Mouse (Mus musculus) neural tube, embryonic 14.5 days (tissue): Measurements from ENCODE around the gene Rapgef4. TPM values are rescaled to one million over a fixed set of nuclear protein-coding genes. Genes with fewer than 3 reads are reported as not detected.

Experiments
- ATAC-seq: fragments of 200-750 bp; cut with Nextera tagmentation; 2 replicates; pipeline ENCODE4 v1.8.0; 2017; ENCODE audit warnings: low read depth, mild to moderate bottlenecking, moderate TSS enrichment, moderate library complexity
- H3K27ac ChIP-seq: fragments of 300-500 bp; sonication (generic); 2 replicates; pipeline ENCODE4 v1.5.1; 2014; ENCODE audit warnings: low read depth, mild to moderate bottlenecking, control low read depth, low read length, moderate library complexity, mixed read lengths
- H3K27me3 ChIP-seq: fragments of 300-500 bp; sonication (generic); 2 replicates; pipeline ENCODE4 v1.6.1; 2014; ENCODE audit warnings: low read length; ENCODE audit not compliant: control insufficient read depth, insufficient read depth
- H3K36me3 ChIP-seq: fragments of 300-500 bp; sonication (generic); 2 replicates; pipeline ENCODE4 v1.6.1; 2014; ENCODE audit warnings: low read length, mixed read lengths; ENCODE audit not compliant: control insufficient read depth, insufficient read depth
- H3K4me1 ChIP-seq: fragments of 300-500 bp; sonication (generic); 2 replicates; pipeline ENCODE4 v1.6.1; 2014; ENCODE audit warnings: low read length; ENCODE audit not compliant: control insufficient read depth, insufficient read depth
- H3K4me2 ChIP-seq: fragments of 300-500 bp; sonication (generic); 2 replicates; pipeline ENCODE4 v1.6.1; 2014; ENCODE audit warnings: mild to moderate bottlenecking, low read depth, low read length, control low read depth
- H3K4me3 ChIP-seq: fragments of 300-500 bp; sonication (generic); 2 replicates; pipeline ENCODE4 v1.5.1; 2014; ENCODE audit warnings: low read depth, low read length, control low read depth, mixed read lengths
- H3K9ac ChIP-seq: fragments of 300-500 bp; sonication (generic); replicated peaks from 2 replicates; pipeline ENCODE4 v1.6.1; 2014; ENCODE audit warnings: low read depth, mild to moderate bottlenecking, control low read depth, low read length, mixed read lengths
- H3K9me3 ChIP-seq: fragments of 300-500 bp; sonication (generic); 2 replicates; pipeline ENCODE4 v1.6.1; 2016; ENCODE audit warnings: low read length; ENCODE audit not compliant: control insufficient read depth
- WGBS: fragments of 180-500 bp; shearing (Covaris S2); extraction: QIAGEN DNeasy Blood & Tissue Kit; methylation state at CpG from one replicate; pipeline ENCODE4 v1.1.7; 2014; 5-methylcytosine and 5-hydroxymethylcytosine counted together
- polyA plus RNA-seq: library from polyadenylated mRNA; unstranded; fragments of >200 nt; fragmentation: Nextera tagmentation; extraction: Ambion mirVana; gene quantifications from 2 replicates; pipeline ENCODE4 v1.2.1, GENCODE M21; 2014

Rapgef4 gene
- polyA plus RNA-seq, 1 experiment from 2014 or later, result 39.6 TPM

DNA sequence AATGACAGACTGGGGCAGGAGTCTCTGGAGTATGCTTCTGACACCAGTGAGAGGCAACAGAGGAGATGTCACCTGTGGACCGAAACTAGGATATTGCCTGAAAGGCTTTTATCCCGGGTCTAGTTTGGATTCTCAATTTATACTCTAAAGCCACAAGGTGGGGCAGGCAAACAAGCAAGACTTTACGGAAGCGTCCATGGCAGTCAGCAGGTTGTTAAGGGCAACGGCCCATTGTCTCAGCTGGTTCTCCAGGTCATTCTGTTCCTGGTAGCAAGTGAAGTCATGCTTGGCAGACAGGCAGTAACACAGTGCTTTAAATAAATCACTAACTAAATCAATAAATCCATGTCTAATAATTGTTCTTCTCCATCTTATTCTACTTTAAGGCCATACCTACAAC lies 24.6 kb upstream of the Rapgef4 start:
- 49% methylated on average over 5 of the region's 5 CpGs for WGBS
- no peak for ATAC-seq
- H3K27ac ChIP-seq, result no peak overlapping the region

DNA sequence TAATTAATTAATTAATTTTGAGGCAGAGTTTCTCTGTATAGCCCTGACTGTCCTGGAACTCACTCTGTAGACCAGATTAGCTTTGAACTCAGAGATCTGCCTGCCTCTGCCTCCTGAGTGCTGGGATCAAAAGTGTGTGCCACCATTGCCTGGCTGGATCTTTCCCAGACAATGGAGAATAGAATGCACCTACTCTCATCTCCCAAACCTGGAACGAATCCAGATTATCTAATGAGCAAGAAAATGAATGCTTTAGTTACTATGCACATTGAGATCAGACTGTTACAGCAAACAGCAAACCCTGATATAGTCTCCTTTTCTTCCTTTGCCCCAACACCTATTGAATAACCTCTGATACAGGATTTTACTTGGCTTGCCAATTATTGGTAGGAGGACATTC lies 23.1 kb upstream of the Rapgef4 start:
- H3K9me3 ChIP-seq, result no peaks in the 10 kb centered on the region
- WGBS, result 78% methylated on average over 1 of the region's 1 CpGs
- H3K27ac ChIP-seq, result no peak overlapping the region
- H3K4me1 ChIP-seq, result no peaks in the 10 kb centered on the region
- no peak for ATAC-seq
- H3K27me3 ChIP-seq, result no peaks in the 10 kb centered on the region
- no peaks in the 10 kb centered on the region for H3K36me3 ChIP-seq
- no peak overlapping the region for H3K4me2 ChIP-seq
- no peak overlapping the region for H3K4me3 ChIP-seq
- no peak overlapping the region for H3K9ac ChIP-seq

More for the DNA sequence above, 24.6 kb upstream of the Rapgef4 start:
- no peaks in the 10 kb centered on the region for H3K9me3 ChIP-seq
- H3K27me3 ChIP-seq, result no peaks in the 10 kb centered on the region
- no peaks in the 10 kb centered on the region for H3K4me1 ChIP-seq
- H3K4me2 ChIP-seq, result no peak overlapping the region
- H3K9ac ChIP-seq, result no peak overlapping the region
- H3K36me3 ChIP-seq, result no peaks in the 10 kb centered on the region
- no peak overlapping the region for H3K4me3 ChIP-seq

DNA sequence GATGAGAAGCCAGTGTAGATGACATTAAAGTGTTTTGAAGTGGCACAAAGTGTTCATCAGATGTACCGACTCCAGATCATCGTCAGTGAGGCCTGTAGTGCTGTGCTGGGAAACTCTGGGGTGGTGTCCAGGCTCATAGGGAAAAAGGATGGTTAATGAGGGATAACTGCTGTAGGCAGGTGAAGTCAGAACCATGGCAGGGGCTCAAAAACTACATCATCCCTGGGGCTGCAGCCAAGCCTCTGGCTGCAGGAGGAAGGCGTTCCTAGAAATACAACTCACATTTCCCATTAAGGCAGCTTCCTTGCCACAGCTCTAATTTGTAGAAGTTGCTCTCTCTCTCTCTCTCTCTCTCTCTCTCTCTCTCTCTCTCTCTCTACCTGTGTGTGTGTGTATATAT lies 22.6 kb upstream of the Rapgef4 start:
- no peak overlapping the region for H3K27ac ChIP-seq
- H3K36me3 ChIP-seq, result no peaks in the 10 kb centered on the region
- ATAC-seq, result no peak
- H3K9ac ChIP-seq, result no peak overlapping the region
- H3K4me1 ChIP-seq, result no peaks in the 10 kb centered on the region
- no peaks in the 10 kb centered on the region for H3K27me3 ChIP-seq
- H3K9me3 ChIP-seq, result no peaks in the 10 kb centered on the region
- H3K4me2 ChIP-seq, result no peak overlapping the region
- H3K4me3 ChIP-seq, result no peak overlapping the region
- 84% methylated on average over 3 of the region's 3 CpGs for WGBS

DNA sequence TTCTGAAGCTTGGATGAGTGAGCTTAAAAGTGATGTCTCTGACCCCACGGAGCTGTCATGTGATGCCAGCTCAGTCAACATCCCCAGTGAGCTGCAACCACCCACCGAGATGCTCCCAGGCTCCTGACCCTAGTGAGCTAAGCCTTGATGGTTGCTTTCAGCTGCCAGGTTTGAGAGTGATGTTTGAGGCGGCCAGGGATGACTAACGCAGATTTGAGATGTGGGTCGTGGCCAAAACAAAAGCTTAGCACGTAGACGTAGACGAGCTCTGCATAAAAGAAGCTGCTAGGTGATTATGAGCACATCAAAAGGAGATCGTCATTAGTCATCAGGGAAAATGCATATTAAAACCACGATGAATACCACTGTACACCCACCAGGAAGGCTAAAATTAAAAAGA lies 16.8 kb upstream of the Rapgef4 start:
- H3K9ac ChIP-seq, result no peak overlapping the region

DNA sequence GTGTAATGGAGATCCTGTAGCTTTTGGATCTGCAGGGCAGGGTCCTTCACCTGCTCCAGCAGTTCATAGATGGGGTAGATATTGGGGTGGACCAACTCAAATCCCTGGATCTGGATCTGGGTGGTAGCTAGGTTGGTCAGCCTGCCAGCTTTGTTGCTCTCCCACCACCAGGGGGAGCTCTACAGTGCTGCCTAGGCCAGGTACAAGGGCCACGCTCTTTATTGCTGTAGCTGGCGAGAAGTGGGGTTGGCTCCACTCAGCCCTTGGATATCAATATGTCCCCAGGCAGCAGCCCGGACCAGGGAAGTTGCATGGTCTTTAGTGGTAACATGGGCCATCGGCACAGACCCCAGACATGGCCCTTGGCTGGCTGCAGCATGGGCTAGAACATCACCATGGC lies 15.6 kb upstream of the Rapgef4 start:
- Histone ChIP-seq H3K4me3 (no peak overlapping the region), H3K9ac (no peak overlapping the region), H3K4me2 (no peak overlapping the region), H3K27ac (no peak overlapping the region), H3K27me3 (no peaks in the 10 kb centered on the region), H3K36me3 (no peaks in the 10 kb centered on the region), H3K4me1 (no peaks in the 10 kb centered on the region), H3K9me3 (no peaks in the 10 kb centered on the region)
- WGBS, result 81% methylated on average over 4 of the region's 4 CpGs
- no peak for ATAC-seq

More for the DNA sequence above, 16.8 kb upstream of the Rapgef4 start:
- Histone ChIP-seq H3K4me2 (no peak overlapping the region), H3K4me3 (no peak overlapping the region), H3K4me1 (no peaks in the 10 kb centered on the region), H3K36me3 (no peaks in the 10 kb centered on the region), H3K27ac (no peak overlapping the region), H3K9me3 (no peaks in the 10 kb centered on the region), H3K27me3 (no peaks in the 10 kb centered on the region)
- WGBS, result 45% methylated on average over 10 of the region's 10 CpGs
- no peak for ATAC-seq

DNA sequence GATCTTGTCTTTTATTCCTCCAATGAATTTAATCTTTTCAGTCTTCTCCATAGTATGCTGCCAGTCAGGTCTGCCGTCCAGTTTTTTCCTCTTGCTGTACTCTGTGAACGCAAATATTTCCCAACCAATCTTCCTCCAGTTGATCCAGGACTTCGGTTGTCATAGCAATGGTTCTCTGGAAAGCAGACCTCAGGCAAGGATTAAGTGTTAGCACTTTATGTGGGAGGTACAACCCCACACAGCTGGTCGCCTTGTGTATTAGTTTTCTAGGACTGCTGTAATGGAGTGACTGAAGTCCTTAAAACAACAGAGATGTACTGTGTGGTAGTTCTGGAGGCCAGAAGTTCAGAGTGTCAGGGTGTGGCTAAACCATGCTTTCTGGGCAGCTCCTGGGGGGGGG lies 14.3 kb upstream of the Rapgef4 start:
- Histone ChIP-seq H3K9me3 (no peaks in the 10 kb centered on the region), H3K4me2 (no peak overlapping the region)
- no peak for ATAC-seq

DNA sequence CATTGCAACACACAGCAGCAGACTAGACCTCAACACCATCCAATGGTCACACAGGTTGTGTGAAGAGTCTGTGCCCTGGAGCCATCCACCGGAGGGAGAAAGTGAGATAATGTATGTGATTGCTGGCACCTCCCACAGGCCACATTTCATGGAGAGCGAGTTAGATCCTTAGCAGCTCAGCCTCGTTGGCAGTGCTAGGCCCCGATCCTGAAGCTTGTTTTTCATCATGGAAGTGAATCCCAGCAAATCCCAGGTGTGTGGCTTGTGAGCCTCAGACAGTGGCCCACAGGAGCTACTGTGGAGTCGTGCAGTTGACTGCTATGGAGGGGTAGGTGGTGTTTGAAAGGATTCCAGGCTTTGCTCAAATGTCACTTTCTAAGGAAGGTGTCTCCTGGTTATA lies 13.2 kb upstream of the Rapgef4 start:
- Histone ChIP-seq H3K4me1 (no peaks in the 10 kb centered on the region), H3K9ac (no peak overlapping the region), H3K27me3 (no peaks in the 10 kb centered on the region), H3K36me3 (no peaks in the 10 kb centered on the region), H3K4me2 (no peak overlapping the region), H3K9me3 (no peaks in the 10 kb centered on the region), H3K27ac (no peak overlapping the region), H3K4me3 (no peak overlapping the region)
- no peak for ATAC-seq
- 77% methylated on average over 5 of the region's 5 CpGs for WGBS

More for the DNA sequence above, 14.3 kb upstream of the Rapgef4 start:
- 76% methylated on average over 4 of the region's 4 CpGs for WGBS
- H3K27ac ChIP-seq, result no peak overlapping the region
- H3K27me3 ChIP-seq, result no peaks in the 10 kb centered on the region
- no peaks in the 10 kb centered on the region for H3K4me1 ChIP-seq
- no peaks in the 10 kb centered on the region for H3K36me3 ChIP-seq
- H3K9ac ChIP-seq, result no peak overlapping the region
- no peak overlapping the region for H3K4me3 ChIP-seq

DNA sequence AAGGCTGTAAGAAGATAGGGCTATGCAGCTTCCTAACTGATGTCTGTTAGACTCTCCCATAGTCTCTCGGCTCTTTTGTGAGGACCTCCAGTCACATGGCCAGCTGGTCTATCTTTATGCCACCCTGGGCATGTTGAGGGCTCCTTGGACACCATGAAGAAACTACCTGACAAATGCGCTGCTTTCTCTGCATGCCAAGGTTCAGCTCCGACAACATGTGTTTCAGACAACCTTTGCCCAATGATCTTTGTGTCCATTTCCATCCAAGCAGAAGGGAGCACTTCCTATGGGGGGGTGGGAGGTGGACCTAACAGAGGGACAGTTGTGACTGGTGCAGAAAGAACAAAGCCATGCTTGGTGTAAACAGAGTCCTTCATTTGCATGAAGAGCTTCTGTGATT lies 7.4 kb upstream of the Rapgef4 start:
- H3K4me3 ChIP-seq, result no peak overlapping the region
- H3K9ac ChIP-seq, result no peak overlapping the region
- no peaks in the 10 kb centered on the region for H3K27me3 ChIP-seq
- ATAC-seq, result no peak
- no peak overlapping the region for H3K4me2 ChIP-seq
- H3K27ac ChIP-seq, result no peak overlapping the region
- no peaks in the 10 kb centered on the region for H3K36me3 ChIP-seq
- no peaks in the 10 kb centered on the region for H3K9me3 ChIP-seq
- no peaks in the 10 kb centered on the region for H3K4me1 ChIP-seq
- 72% methylated on average over 3 of the region's 3 CpGs for WGBS

DNA sequence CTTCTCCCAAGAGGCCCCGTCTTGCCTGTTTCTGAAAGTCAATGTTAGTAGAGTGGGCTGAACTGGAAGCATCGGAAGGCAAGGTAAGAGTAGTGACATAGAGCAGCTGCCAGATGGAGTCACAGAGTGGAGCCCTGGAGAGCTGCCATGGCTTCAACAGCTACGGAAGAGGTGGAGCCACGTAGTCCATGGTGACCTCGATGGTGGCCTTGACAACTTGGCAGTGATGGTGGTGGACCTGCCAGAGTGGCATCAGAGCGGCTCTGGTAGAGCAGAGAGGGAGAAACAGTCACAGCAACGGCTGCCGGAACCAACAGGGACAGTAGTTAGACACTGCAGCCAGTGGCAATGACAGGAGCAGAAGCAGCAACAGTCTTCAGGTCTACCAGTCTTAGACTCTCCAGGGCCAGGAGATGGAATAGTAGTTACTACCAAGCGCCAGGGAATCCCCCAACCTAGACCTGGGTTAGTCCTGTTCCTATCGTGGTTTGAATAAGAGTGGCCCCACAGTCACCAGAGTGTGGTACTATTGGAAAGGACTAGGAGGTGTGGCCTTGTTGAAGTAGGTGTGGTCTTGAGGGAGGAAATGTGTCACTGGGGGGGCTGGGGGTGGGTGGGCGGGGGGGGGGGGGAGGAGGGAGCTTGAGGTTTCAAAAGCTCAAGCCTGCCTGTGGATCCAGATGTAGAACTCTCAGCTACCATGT lies 6.7 kb upstream of the Rapgef4 start:
- Histone ChIP-seq H3K9ac (no peak overlapping the region), H3K4me2 (no peak overlapping the region), H3K4me1 (no peaks in the 10 kb centered on the region), H3K27ac (no peak overlapping the region), H3K27me3 (no peaks in the 10 kb centered on the region), H3K4me3 (no peak overlapping the region), H3K9me3 (no peaks in the 10 kb centered on the region), H3K36me3 (no peaks in the 10 kb centered on the region)
- ATAC-seq, result no peak
- 86% methylated on average over 10 of the region's 11 CpGs for WGBS
